Mouse (Mus musculus) myocyte (in vitro differentiated cells): ENCODE data around the gene Ank2.

Source experiments
- MYOG ChIP-seq, 3 experiments: IDR thresholded peaks; one replicate each; pipeline ENCODE4 v1.6.1; 2011; ENCODE audit warnings: control low read depth in 2 of 3, low read depth in 2 of 3, mild to moderate bottlenecking in 2 of 3; ENCODE audit not compliant: insufficient read length in 2 of 3, control insufficient read depth in 1 of 3, insufficient read depth in 1 of 3
- POLR2A ChIP-seq: IDR thresholded peaks from one replicate; pipeline ENCODE4 v1.6.1; 2011; ENCODE audit warnings: low read depth, mild to moderate bottlenecking, control low read depth, moderate library complexity; ENCODE audit not compliant: insufficient read length

DNA sequence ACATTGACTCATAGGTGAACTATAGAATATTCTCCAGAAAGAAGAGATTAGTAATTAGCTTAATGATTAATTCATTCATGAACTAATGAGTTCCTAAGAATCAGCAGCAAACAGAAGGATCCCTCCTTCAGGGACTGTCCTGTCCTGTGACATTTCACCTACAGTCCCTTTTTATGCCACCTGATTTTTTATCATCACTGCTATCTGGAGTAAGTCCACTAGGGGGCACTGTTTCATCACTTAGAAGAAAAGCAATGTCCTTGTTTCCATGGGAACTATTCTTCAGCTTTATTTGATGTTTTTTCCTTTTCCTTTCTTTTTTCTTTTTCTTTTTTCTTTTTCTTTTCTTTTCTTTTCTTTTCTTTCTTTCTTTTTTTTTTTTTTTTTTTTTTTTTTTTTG, 176.3 kb downstream of the Ank2 start:
- TF ChIP-seq POLR2A, result no peak
- TF ChIP-seq MYOG (IDR thresholded peaks at IDR 0.05; ENCODE audit: control insufficient read depth in 1 of 3, insufficient read depth in 1 of 3, insufficient read length in 2 of 3, low read depth in 2 of 3), result no peak
